Mouse (Mus musculus) E14TG2a.4 (cell line): ENCODE measurements around the gene Prkcd.

ENCODE experiments used
- H3K27me3 ChIP-seq: 2 replicates; pipeline ENCODE4 v1.6.1; 2014; ENCODE audit warnings: low read length, control low read depth; ENCODE audit not compliant: insufficient read depth
- H3K36me3 ChIP-seq: 2 replicates; pipeline ENCODE4 v1.6.1; 2014; ENCODE audit warnings: low read length, control low read depth; ENCODE audit not compliant: insufficient read depth
- H3K4me1 ChIP-seq: replicated peaks from 2 replicates; pipeline ENCODE4 v1.6.1; 2014; ENCODE audit warnings: low read depth, low read length, control low read depth
- H3K4me3 ChIP-seq: replicated peaks from 2 replicates; pipeline ENCODE4 v1.5.1; 2014; ENCODE audit warnings: mild to moderate bottlenecking, low read length
- H3K9me3 ChIP-seq: 2 replicates; pipeline ENCODE4 v1.6.1; 2014; ENCODE audit warnings: low read length, control low read depth
- CTCF ChIP-seq: conservative IDR thresholded peaks from 2 replicates; pipeline ENCODE4 v1.5.1; 2014; ENCODE audit warnings: low read length
- NANOG ChIP-seq: IDR thresholded peaks from 2 replicates; pipeline ENCODE4 v1.6.1; 2014; ENCODE audit warnings: borderline replicate concordance, low read length, mixed read lengths
- POU5F1 ChIP-seq: IDR thresholded peaks from 2 replicates; pipeline ENCODE4 v1.6.1; 2014; ENCODE audit warnings: low read length, borderline replicate concordance

Gene Prkcd

DNA sequence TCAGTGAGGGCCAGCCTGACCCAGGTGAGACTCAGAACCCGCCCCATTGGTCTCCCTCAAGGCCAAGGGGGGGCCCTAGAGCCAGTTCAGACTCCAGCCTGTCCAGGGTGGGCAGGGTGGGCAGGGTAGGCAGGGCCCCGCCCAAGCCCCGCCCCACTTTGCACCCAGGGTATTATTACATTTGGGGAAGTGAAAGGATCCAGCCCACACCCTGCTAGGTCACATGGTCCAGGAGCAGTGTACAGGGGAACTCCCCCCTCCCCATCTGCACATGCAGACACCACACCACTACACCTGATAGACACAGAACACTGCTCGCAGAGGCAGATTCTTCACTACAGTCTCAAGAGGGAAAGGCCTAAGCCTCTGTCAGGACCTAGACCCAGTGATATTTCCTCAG, 18.3 kb downstream of the Prkcd start:
- peaks cover 55% of the 10 kb centered on the region for H3K4me1 ChIP-seq
- peak overlapping the region; percentile 37 for H3K4me3 ChIP-seq
- peaks cover 34% of the 10 kb centered on the region for H3K36me3 ChIP-seq
- no peaks in the 10 kb centered on the region for H3K9me3 ChIP-seq
- TF ChIP-seq POU5F1 (no peak), NANOG (no peak), CTCF (no peak)
- no peaks in the 10 kb centered on the region for H3K27me3 ChIP-seq

DNA sequence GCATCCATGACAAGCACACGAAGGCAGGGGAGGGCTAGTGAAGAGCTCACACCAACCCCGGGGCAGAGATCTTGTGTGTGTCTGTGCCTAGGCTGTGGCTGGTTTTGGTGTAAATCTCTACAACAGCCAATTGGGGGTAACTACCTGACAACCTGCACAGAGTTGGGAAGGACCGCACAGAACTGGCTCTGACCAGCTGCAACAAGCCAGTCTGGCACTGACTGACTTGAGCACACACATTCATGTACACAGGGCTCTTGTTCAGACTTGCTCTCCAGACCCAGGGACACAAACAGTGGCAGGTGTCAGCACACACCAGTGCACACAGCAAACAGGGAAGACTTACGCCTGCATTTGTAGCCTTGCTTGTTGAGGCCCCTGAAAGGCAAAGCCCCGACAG, 19.2 kb downstream of the Prkcd start:
- Histone ChIP-seq H3K4me1 (peaks cover 46% of the 10 kb centered on the region), H3K4me3 (peak overlapping the region; percentile 37), H3K9me3 (no peaks in the 10 kb centered on the region), H3K36me3 (peaks cover 43% of the 10 kb centered on the region), H3K27me3 (no peaks in the 10 kb centered on the region)
- no peak for TF ChIP-seq NANOG
- no peak for TF ChIP-seq CTCF
- no peak for TF ChIP-seq POU5F1

DNA sequence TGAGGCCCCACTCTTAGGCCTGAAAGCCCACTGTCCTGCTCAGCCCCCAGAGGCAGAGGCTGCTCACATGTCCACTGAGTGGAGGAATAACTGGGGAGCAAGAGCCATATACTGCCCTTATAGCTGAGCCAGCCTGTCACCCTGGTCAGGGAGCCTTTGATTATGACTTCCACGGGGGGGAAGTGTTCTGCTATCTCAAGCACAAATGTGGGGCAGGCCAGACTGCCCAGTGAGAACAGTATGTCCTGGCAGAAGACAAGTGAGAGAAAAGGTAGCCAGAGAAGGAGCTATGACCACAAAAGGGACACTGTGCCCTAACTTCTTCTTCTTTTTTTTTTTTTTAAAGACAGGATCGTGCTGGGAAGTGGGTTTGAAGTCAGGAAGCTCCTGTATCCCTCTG, 28.9 kb downstream of the Prkcd start:
- Histone ChIP-seq H3K4me3 (no peak overlapping the region), H3K27me3 (no peaks in the 10 kb centered on the region), H3K9me3 (no peaks in the 10 kb centered on the region), H3K36me3 (peaks cover 63% of the 10 kb centered on the region), H3K4me1 (peaks cover 22% of the 10 kb centered on the region)
- TF ChIP-seq CTCF (no peak), NANOG (no peak), POU5F1 (no peak)

DNA sequence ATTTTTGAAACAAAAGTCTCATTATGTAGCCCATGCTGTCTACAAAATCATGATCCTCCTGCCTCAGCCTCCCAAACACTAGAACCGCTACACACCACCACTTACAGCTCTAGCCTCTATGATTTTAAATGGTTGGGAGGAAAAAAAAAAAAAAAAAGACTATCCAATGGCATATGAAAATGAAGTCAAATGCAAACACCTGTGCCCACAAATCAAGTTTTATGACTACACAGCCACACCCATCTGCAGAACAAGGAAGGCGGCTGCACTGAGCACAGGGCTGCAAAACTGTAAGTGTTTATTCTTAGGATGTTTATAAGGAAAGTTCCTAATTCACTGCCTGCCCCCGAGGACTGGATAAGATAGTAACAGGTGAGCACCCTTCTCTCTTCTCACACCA, 29.6 kb downstream of the Prkcd start:
- no peak for TF ChIP-seq POU5F1
- Histone ChIP-seq H3K4me1 (peaks cover 25% of the 10 kb centered on the region), H3K36me3 (peaks cover 56% of the 10 kb centered on the region), H3K9me3 (no peaks in the 10 kb centered on the region), H3K4me3 (no peak overlapping the region), H3K27me3 (no peaks in the 10 kb centered on the region)

DNA sequence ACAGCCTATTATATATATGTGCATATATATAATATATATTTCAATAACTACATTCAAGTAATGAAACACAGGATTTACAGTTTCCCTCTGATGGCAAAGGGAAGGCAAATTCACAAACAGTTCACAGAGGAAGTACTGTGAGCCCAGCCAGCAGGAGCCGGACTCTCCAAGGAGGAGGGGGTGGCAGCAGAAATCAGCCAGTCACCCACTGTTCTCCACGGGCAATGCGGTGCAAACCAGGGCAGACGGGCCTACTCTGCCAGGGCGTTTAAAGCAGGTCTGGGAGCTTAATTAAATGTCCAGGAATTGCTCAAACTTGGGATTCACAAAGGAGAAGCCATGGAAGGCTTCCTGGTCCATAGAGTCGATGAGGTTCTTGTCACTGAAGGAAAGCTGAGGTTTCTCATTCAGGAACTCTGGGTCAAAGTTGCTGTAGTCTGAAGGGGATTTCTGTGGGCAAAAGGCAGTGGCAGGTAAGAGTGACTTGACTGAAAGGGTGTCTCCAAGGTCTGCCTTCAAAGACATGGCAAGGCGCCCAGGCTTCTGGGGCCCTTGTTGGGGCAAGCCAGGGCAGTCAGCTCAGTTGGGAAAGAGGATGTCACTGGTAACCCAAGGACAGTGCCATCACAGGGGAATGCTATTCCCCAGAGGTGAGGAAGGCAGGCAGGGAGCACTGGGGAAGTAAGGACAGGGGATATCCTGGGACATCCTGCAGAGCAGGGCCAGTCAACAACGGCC, 30.3 kb downstream of the Prkcd start:
- H3K4me1 ChIP-seq: peaks cover 30% of the 10 kb centered on the region
- TF ChIP-seq POU5F1 (no peak), CTCF (no peak), NANOG (no peak)
- H3K36me3 ChIP-seq: peaks cover 49% of the 10 kb centered on the region
- no peaks in the 10 kb centered on the region for H3K9me3 ChIP-seq
- no peak overlapping the region for H3K4me3 ChIP-seq
- H3K27me3 ChIP-seq: no peaks in the 10 kb centered on the region

DNA sequence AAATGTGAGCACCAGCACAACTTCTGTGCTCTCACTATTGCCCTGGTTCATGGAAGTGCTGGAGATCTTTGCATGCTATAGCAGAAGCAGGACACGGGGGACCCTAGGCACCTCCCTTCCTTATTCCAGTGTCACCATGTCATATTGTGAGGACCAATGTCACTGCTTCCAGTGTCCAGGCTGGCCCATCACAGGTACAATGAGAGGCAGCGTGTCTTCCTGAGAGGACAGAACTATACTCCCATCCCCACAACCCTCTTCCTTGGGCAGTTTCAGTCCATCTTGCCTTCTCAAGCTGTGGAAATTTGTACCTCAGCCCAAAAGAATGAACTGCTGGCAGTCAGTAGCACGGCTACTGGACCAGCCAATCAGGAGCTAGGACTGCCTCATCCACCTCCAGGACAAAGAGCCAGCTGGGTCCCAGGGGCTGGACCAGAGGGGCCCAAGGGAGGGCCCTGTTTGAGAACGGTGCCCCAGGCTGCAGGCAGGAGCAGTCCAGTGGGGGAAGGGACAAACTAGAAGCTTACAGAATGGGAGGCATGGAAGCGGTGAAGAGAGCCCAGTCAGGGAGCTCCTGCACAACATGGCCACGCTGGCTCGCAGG, 31.8 kb downstream of the Prkcd start:
- Histone ChIP-seq H3K27me3 (no peaks in the 10 kb centered on the region), H3K9me3 (no peaks in the 10 kb centered on the region), H3K4me1 (peaks cover 44% of the 10 kb centered on the region), H3K36me3 (peaks cover 36% of the 10 kb centered on the region), H3K4me3 (no peak overlapping the region)
- TF ChIP-seq POU5F1 (no peak), CTCF (no peak), NANOG (no peak)

DNA sequence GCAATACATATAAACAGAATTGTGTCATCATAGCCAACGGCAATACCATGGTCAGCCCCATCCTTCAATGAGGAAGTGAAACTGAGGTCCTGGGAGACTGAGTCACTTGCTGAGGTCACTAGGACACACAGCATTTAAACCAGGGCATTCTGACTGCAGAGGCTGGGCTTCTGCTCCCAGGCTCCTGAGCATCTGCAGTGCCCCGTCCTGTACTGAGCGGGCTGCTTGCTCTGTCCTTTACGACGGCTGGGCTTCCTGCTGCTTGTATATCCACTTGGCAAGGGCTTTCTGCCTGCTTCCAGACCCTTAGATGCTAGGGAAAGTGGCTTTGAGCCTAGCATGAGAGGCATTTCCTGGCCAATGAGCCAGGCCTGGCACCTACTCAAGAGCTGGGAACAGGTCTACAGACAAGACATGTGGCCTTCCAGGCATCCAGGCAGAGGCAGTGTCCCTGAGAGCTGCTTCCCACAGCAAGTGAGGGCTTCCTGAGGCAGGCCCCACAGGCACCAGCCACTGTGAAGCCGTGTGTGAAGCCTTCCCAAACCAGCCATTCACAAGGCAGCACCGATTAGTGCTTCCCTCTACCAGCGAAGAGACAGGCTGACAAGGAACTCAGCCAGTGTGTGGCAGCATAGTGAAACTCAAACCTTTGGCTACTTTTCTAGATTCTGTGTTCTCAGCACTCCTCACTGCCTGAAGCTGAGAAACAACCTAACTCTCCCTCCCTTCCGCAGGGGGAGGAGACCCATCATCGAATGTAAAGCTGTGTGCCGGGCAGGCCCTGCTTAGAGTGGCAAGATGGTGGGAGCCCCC, 32.5 kb downstream of the Prkcd start:
- no peaks in the 10 kb centered on the region for H3K27me3 ChIP-seq
- TF ChIP-seq POU5F1 (no peak), CTCF (no peak), NANOG (no peak)
- H3K4me1 ChIP-seq: peaks cover 40% of the 10 kb centered on the region
- H3K9me3 ChIP-seq: no peaks in the 10 kb centered on the region
- H3K4me3 ChIP-seq: no peak overlapping the region
- peaks cover 29% of the 10 kb centered on the region for H3K36me3 ChIP-seq

DNA sequence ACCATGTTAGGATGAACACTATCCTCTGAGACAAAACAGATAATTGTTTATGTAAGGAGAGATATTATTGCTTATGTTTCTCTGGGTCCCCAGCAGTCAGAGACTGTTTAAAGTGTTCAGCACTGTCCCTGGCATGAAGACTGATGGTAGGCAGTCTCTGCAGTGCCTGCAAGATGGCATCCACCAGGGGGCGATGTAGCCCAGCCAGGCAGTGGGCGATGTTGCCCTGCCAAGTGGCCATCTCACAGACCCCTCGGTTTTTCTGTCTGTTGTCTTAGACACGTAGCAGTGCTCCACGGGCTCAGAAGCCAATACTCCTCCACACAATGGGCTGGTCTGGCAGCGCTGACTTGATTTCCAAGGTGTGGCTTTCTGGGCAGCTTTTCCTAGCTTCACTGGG, 34.6 kb downstream of the Prkcd start:
- H3K27me3 ChIP-seq: no peaks in the 10 kb centered on the region
- peaks cover 48% of the 10 kb centered on the region for H3K4me1 ChIP-seq
- H3K36me3 ChIP-seq: peaks cover 12% of the 10 kb centered on the region
- no peaks in the 10 kb centered on the region for H3K9me3 ChIP-seq
- no peak overlapping the region for H3K4me3 ChIP-seq
- TF ChIP-seq POU5F1 (no peak), CTCF (peak; percentile 94)
